Mouse (Mus musculus): ENCODE data around the gene Smpd3. TPM values are rescaled to one million over a fixed set of nuclear protein-coding genes. Genes with fewer than 3 reads are reported as not detected.

The Smpd3 gene
- polyA plus RNA-seq, 1 experiment from 2014 or later: 1.3 TPM

DNA sequence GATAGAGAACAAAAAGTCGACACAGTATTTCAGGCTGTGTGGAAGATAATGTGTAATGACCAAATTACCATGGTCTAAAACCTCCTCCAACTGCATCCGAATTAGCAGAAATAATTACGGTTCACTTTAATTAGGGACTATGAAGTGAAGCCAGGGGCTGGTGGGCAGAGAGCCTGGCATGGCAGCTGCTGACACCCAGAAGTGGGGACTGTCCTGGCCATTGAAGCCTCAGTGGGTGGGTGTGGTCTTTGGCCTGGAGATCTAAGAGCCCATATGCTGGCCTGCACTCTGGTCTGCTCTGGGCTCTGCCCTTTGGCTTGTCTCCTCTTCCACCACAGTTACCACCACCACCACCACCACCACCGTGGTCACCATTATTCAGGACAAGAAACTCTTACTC is 73.9 kb downstream of the Smpd3 start:
- no peak for ATAC-seq
- 90% methylated on average over 4 of the region's 4 CpGs for WGBS (ENCODE audit: insufficient replicate concordance)
- no peaks in the 10 kb centered on the region for H3K36me3 ChIP-seq (replicated peaks; ENCODE audit: insufficient read depth, low read length)

DNA sequence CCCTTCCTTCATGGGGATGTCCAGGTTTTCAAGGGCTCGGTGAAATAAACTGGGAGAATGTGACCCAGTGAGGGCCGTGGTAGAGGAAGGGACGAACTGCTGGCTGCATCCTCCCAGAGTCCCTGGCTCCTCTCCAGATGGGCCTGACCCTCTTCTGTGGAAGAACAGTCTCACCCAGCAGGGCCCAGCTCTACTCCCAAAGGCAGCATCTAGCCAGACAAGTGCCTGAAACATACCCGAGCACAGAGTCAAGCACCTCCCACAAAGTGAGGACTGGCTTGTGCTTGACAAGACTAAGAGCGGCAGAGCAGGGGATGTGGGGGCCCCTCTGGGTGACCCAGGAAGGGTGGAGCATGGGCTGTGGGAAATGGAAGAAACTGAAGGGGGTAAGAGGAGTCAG is 75.4 kb downstream of the Smpd3 start:
- Histone ChIP-seq H3K36me3 (replicated peaks; ENCODE audit: insufficient read depth, low read length) (no peaks in the 10 kb centered on the region), H3K4me1 (ENCODE audit: insufficient read depth) (no peaks in the 10 kb centered on the region), H3K9me3 (ENCODE audit: low read length) (no peaks in the 10 kb centered on the region), H3K4me3 (ENCODE audit: low read depth, low read length) (no peak overlapping the region), H3K9ac (replicated peaks) (no peak overlapping the region), H3K27ac (ENCODE audit: low read depth) (no peak overlapping the region), H3K27me3 (ENCODE audit: insufficient read depth, low read length) (no peaks in the 10 kb centered on the region), H3K4me2 (ENCODE audit: low read depth, low read length) (no peak overlapping the region)
- 57% methylated on average over 5 of the region's 5 CpGs for WGBS (ENCODE audit: insufficient replicate concordance)
- TF ChIP-seq CTCF (IDR thresholded peaks at IDR 0.05; ENCODE audit: low read depth) (no peak), EP300 (IDR thresholded peaks at IDR 0.05; ENCODE audit: low read depth) (no peak)
- DNase-seq (no peak), ATAC-seq (no peak)

More for the DNA sequence above, 73.9 kb downstream of the Smpd3 start:
- H3K4me3 ChIP-seq (ENCODE audit: low read depth, low read length): no peak overlapping the region
- no peaks in the 10 kb centered on the region for H3K4me1 ChIP-seq (ENCODE audit: insufficient read depth)
- H3K9ac ChIP-seq (replicated peaks): no peak overlapping the region
- no peaks in the 10 kb centered on the region for H3K27me3 ChIP-seq (ENCODE audit: insufficient read depth, low read length)
- no peak overlapping the region for H3K27ac ChIP-seq (ENCODE audit: low read depth)
- no peak for TF ChIP-seq CTCF (IDR thresholded peaks at IDR 0.05; ENCODE audit: low read depth)
- TF ChIP-seq EP300 (IDR thresholded peaks at IDR 0.05; ENCODE audit: low read depth): no peak
- H3K4me2 ChIP-seq (ENCODE audit: low read depth, low read length): no peak overlapping the region
- DNase-seq: no peak
- H3K9me3 ChIP-seq (ENCODE audit: low read length): no peaks in the 10 kb centered on the region

DNA sequence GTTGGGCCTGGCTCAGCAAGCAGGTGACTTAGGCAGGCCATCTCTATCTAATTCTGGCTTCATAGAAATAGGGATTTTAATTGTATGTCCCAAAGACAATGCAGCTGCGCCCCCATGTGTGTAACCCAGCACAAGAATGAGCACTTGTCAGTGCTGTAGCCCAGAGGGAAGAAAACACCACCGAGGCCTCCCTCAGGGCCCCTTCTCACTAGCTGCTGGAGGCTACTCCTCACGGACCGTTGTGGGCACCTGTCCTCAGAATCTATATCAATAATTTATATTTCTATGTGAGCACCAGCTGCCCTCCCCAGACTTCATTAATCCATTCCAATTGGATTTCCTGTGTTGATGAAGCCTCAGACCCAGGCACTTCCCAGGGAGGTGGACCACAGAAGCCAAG is 76.9 kb downstream of the Smpd3 start:
- no peak overlapping the region for H3K9ac ChIP-seq (replicated peaks)
- WGBS (ENCODE audit: insufficient replicate concordance): 79% methylated on average over 4 of the region's 4 CpGs

DNA sequence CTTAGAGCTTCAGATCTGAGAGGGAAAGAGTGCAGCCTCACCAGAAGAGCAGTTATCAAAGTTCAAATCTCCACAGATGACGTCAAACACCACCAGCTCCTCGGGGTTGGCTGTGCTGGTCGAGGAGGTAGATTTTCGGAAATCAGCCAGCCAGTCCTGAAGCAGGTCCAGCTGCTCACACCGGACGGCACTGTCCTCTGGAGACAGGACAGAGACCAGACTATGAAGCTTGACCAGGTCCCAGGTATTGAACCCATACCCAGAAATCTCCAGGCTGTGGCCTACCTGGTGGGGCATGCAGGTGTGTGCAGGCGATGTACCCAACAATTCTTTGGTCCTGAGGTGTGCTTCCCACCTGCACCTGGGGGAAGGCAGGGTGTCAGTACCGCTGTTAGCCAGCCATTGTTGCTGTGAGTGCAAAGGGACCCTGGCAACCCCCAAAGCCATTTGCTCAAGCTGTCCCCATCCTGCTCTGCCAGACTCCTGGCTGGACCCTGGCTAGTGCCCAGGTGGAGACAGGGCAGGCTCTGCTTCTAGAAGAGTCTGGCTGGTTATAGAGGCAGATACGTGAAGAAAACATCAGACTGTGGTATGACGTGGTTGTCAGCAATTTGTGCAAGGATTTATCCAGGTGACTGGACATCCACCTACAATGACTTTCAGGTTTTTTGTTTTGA is 78.1 kb downstream of the Smpd3 start:
- H3K9me3 ChIP-seq (ENCODE audit: low read length): no peaks in the 10 kb centered on the region
- ATAC-seq: no peak
- H3K36me3 ChIP-seq (replicated peaks; ENCODE audit: insufficient read depth, low read length): no peaks in the 10 kb centered on the region
- no peak overlapping the region for H3K27ac ChIP-seq (ENCODE audit: low read depth)
- TF ChIP-seq EP300 (IDR thresholded peaks at IDR 0.05; ENCODE audit: low read depth) (no peak), CTCF (IDR thresholded peaks at IDR 0.05; ENCODE audit: low read depth) (no peak)
- no peak overlapping the region for H3K4me2 ChIP-seq (ENCODE audit: low read depth, low read length)
- no peak for DNase-seq
- no peak overlapping the region for H3K4me3 ChIP-seq (ENCODE audit: low read depth, low read length)
- no peaks in the 10 kb centered on the region for H3K27me3 ChIP-seq (ENCODE audit: insufficient read depth, low read length)
- no peak overlapping the region for H3K9ac ChIP-seq (replicated peaks)
- 81% methylated on average over 10 of the region's 10 CpGs for WGBS (ENCODE audit: insufficient replicate concordance)
- no peaks in the 10 kb centered on the region for H3K4me1 ChIP-seq (ENCODE audit: insufficient read depth)

More for the DNA sequence above, 76.9 kb downstream of the Smpd3 start:
- no peak overlapping the region for H3K27ac ChIP-seq (ENCODE audit: low read depth)
- no peaks in the 10 kb centered on the region for H3K4me1 ChIP-seq (ENCODE audit: insufficient read depth)
- DNase-seq: no peak
- no peaks in the 10 kb centered on the region for H3K36me3 ChIP-seq (replicated peaks; ENCODE audit: insufficient read depth, low read length)
- H3K9me3 ChIP-seq (ENCODE audit: low read length): no peaks in the 10 kb centered on the region
- TF ChIP-seq EP300 (IDR thresholded peaks at IDR 0.05; ENCODE audit: low read depth): no peak
- TF ChIP-seq CTCF (IDR thresholded peaks at IDR 0.05; ENCODE audit: low read depth): no peak
- ATAC-seq: no peak
- H3K27me3 ChIP-seq (ENCODE audit: insufficient read depth, low read length): no peaks in the 10 kb centered on the region
- no peak overlapping the region for H3K4me2 ChIP-seq (ENCODE audit: low read depth, low read length)
- H3K4me3 ChIP-seq (ENCODE audit: low read depth, low read length): no peak overlapping the region

DNA sequence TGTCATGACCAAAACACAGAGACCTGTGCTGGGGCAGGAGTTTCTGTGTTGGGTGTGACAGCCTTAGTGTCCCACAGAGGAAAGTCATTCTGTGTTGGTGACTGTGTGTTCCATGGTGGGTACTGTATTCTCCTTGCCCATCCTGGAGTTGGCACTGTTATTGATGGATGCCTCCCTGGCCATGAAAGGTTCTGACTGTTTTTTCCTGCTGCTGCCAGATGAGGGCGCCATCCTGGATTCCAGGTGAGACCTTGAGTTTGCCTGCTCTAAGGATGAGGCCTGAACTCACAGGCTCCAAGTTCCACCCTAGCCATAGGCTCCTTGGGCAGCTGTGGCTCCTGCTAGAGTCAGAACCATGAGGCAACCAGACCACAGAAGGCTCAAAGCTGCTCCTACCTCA is 79.6 kb downstream of the Smpd3 start:
- 48% methylated on average over 1 of the region's 1 CpGs for WGBS (ENCODE audit: insufficient replicate concordance)
- H3K4me2 ChIP-seq (ENCODE audit: low read depth, low read length): no peak overlapping the region
- no peak for TF ChIP-seq EP300 (IDR thresholded peaks at IDR 0.05; ENCODE audit: low read depth)
- TF ChIP-seq CTCF (IDR thresholded peaks at IDR 0.05; ENCODE audit: low read depth): peak; percentile 55
- ATAC-seq: no peak
- no peaks in the 10 kb centered on the region for H3K9me3 ChIP-seq (ENCODE audit: low read length)
- peak; percentile 38 for DNase-seq
- H3K27me3 ChIP-seq (ENCODE audit: insufficient read depth, low read length): no peaks in the 10 kb centered on the region
- H3K27ac ChIP-seq (ENCODE audit: low read depth): no peak overlapping the region
- H3K4me3 ChIP-seq (ENCODE audit: low read depth, low read length): no peak overlapping the region
- no peaks in the 10 kb centered on the region for H3K4me1 ChIP-seq (ENCODE audit: insufficient read depth)
- H3K36me3 ChIP-seq (replicated peaks; ENCODE audit: insufficient read depth, low read length): peaks cover 1% of the 10 kb centered on the region; the same call in 1 of the 2 replicates
- H3K9ac ChIP-seq (replicated peaks): no peak overlapping the region

GRCm38 (mm10) chr8:106250186-106250585 is 87.6 kb downstream of the Smpd3 start:
- Histone ChIP-seq H3K36me3 (replicated peaks; ENCODE audit: insufficient read depth, low read length) (peaks cover 41% of the 10 kb centered on the region), H3K4me3 (ENCODE audit: low read depth, low read length) (no peak overlapping the region), H3K9me3 (ENCODE audit: low read length) (no peaks in the 10 kb centered on the region), H3K4me1 (ENCODE audit: insufficient read depth) (no peaks in the 10 kb centered on the region), H3K27me3 (ENCODE audit: insufficient read depth, low read length) (no peaks in the 10 kb centered on the region), H3K4me2 (ENCODE audit: low read depth, low read length) (no peak overlapping the region), H3K27ac (ENCODE audit: low read depth) (no peak overlapping the region), H3K9ac (replicated peaks) (no peak overlapping the region)
- no peak for DNase-seq
- WGBS (ENCODE audit: insufficient replicate concordance): 69% methylated on average over 4 of the region's 4 CpGs
- no peak for ATAC-seq
- TF ChIP-seq CTCF (IDR thresholded peaks at IDR 0.05; ENCODE audit: low read depth): no peak
- no peak for TF ChIP-seq EP300 (IDR thresholded peaks at IDR 0.05; ENCODE audit: low read depth)

Measured in liver, postnatal 0 days (tissue).